Mouse (Mus musculus): ENCODE results near the gene Nckipsd. TPM values are rescaled to one million over a fixed set of nuclear protein-coding genes. Genes with fewer than 3 reads are reported as not detected.

The Nckipsd gene
- polyA plus RNA-seq, 1 experiment from 2014 or later = 21.0 TPM

Small RNA genes lying within 50 kb of the gene (microRNA-seq; reads per million reads assigned to microRNA genes)
- gene Gm23156 = not detected

Other genes starting within 250 kb of the Nckipsd start
- 255 and 288 TPM in 2 replicates for gene Impdh2, start 248.1 kb upstream of the Nckipsd start, polyA plus RNA-seq (2016; fragmentation: Nextera tagmentation; extraction: Ambion mirVana)
- gene Ndufaf3, start 240.9 kb upstream of the Nckipsd start, polyA plus RNA-seq (2016; fragmentation: Nextera tagmentation; extraction: Ambion mirVana) = 46.2 and 49.3 TPM in 2 replicates
- gene Dalrd3, start 238.5 kb upstream of the Nckipsd start, polyA plus RNA-seq (2016; fragmentation: Nextera tagmentation; extraction: Ambion mirVana) = 175 and 214 TPM in 2 replicates
- 165 and 236 TPM in 2 replicates for gene Wdr6, start 229.6 kb upstream of the Nckipsd start, polyA plus RNA-seq (2016; fragmentation: Nextera tagmentation; extraction: Ambion mirVana)
- 3.7 and 6.5 TPM in 2 replicates for gene P4htm, start 210.7 kb upstream of the Nckipsd start, polyA plus RNA-seq (2016; fragmentation: Nextera tagmentation; extraction: Ambion mirVana)
- gene Arih2, start 159.0 kb upstream of the Nckipsd start, polyA plus RNA-seq (2016; fragmentation: Nextera tagmentation; extraction: Ambion mirVana) = 59.0 and 59.2 TPM in 2 replicates
- 28.8 and 35.7 TPM in 2 replicates for gene Slc25a20, start 146.3 kb upstream of the Nckipsd start, polyA plus RNA-seq (2016; fragmentation: Nextera tagmentation; extraction: Ambion mirVana)
- gene Prkar2a, start 119.1 kb upstream of the Nckipsd start, polyA plus RNA-seq (2016; fragmentation: Nextera tagmentation; extraction: Ambion mirVana) = 27.0 and 27.8 TPM in 2 replicates
- 93.9 and 121 TPM in 2 replicates for gene Ip6k2, start 24.6 kb upstream of the Nckipsd start, polyA plus RNA-seq (2016; fragmentation: Nextera tagmentation; extraction: Ambion mirVana)
- 0.06 and 0.14 TPM in 2 replicates for gene Celsr3, start 18.0 kb downstream of the Nckipsd start, polyA plus RNA-seq (2016; fragmentation: Nextera tagmentation; extraction: Ambion mirVana)
- 9.7 and 13.7 TPM in 2 replicates for gene Slc26a6, start 44.9 kb downstream of the Nckipsd start, polyA plus RNA-seq (2016; fragmentation: Nextera tagmentation; extraction: Ambion mirVana)
- gene Tmem89, start 106.3 kb downstream of the Nckipsd start, polyA plus RNA-seq (2016; fragmentation: Nextera tagmentation; extraction: Ambion mirVana) = not detected in 2 replicates
- gene Uqcrc1, start 128.3 kb downstream of the Nckipsd start, polyA plus RNA-seq (2016; fragmentation: Nextera tagmentation; extraction: Ambion mirVana) = 561 and 562 TPM in 2 replicates
- gene Col7a1, start 145.2 kb downstream of the Nckipsd start, polyA plus RNA-seq (2016; fragmentation: Nextera tagmentation; extraction: Ambion mirVana) = 1.7 and 3.1 TPM in 2 replicates
- gene Ucn2, start 177.6 kb downstream of the Nckipsd start, polyA plus RNA-seq (2016; fragmentation: Nextera tagmentation; extraction: Ambion mirVana) = not detected in 2 replicates
- 12.5 and 14.6 TPM in 2 replicates for gene Pfkfb4, start 183.4 kb downstream of the Nckipsd start, polyA plus RNA-seq (2016; fragmentation: Nextera tagmentation; extraction: Ambion mirVana)
- 36.1 and 44.4 TPM in 2 replicates for gene Shisa5, start 230.2 kb downstream of the Nckipsd start, polyA plus RNA-seq (2016; fragmentation: Nextera tagmentation; extraction: Ambion mirVana)